Mouse (Mus musculus) C2C12 (cell line): ENCODE results near the gene Rtp4.

Source experiments
- CTCF ChIP-seq: IDR thresholded peaks from one replicate; pipeline ENCODE4 v1.5.1; 2011; ENCODE audit not compliant: control insufficient read depth, insufficient read depth, insufficient read length
- MAX ChIP-seq: IDR thresholded peaks from one replicate; pipeline ENCODE4 v1.6.1; 2011; ENCODE audit warnings: mild to moderate bottlenecking, control low read depth
- MYOD1 ChIP-seq: IDR thresholded peaks from one replicate; pipeline ENCODE4 v1.6.1; 2011; ENCODE audit warnings: low read depth; ENCODE audit not compliant: control insufficient read depth, insufficient read length
- MYOG ChIP-seq: IDR thresholded peaks from one replicate; pipeline ENCODE4 v1.6.1; 2011; ENCODE audit not compliant: control insufficient read depth, insufficient read length; ENCODE audit errors: extremely low read depth

DNA sequence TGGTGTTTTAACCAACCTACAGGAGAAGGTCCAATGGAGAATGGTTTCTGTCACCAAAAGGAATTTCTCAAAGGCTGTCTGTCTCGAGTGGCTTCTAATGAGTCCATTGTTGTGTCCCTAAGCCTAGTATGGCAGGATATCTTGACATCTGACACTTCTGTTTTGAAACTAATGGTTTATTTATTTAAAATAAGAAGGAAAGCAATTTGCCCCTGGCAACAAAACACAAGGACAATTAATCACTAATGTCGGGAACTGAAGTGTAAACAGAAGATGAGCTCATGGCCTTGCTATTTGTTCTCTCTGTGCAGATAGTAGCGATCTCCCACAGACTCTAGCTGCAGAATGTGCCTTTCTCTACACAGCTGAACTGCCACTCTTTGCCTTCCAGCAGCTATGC is 22.7 kb upstream of the Rtp4 start:
- TF ChIP-seq CTCF, result no peak
- TF ChIP-seq MYOD1, result no peak
- TF ChIP-seq MYOG, result no peak
- TF ChIP-seq MAX, result no peak
